Comparison of ENCODE assay signal across 8 mouse cellular contexts in genomic region chr7:19619004-19619801, GRCm38 (mm10). TPM values are rescaled to one million over a fixed set of nuclear protein-coding genes. Genes with fewer than 3 reads are reported as not detected.
DNase-seq lines count a peak whose midpoint lies in the region; ATAC-seq and TF ChIP-seq lines count a peak whose summit lies in the region.

No protein-coding gene starts in this region.

- no peak for TF ChIP-seq EP300 in ES-Bruce4 (IDR thresholded peaks at IDR 0.05; ENCODE audit: insufficient read depth, low read depth, low read length)
- TF ChIP-seq EP300 in heart, postnatal 0 days (IDR thresholded peaks at IDR 0.05; ENCODE audit: low read depth), result no peak

- WGBS in heart, postnatal 0 days, result 10% methylated on average over 35 of the region's 35 CpGs
- WGBS in liver, embryonic 15.5 days (ENCODE audit: insufficient replicate concordance), result 16% methylated on average over 35 of the region's 35 CpGs
- WGBS in neural tube, embryonic 11.5 days, result 8% methylated on average over 35 of the region's 35 CpGs

- ATAC-seq in erythroid progenitor cell, adult 5-6 weeks (replicated peaks; ENCODE audit: low FRiP score, poor library complexity, severe bottlenecking), result peak; percentile 80
- ATAC-seq in heart, postnatal 0 days (ENCODE audit: insufficient read depth, low read depth), result peak; percentile 75
- peak; percentile 38 for ATAC-seq in liver, embryonic 15.5 days (ENCODE audit: insufficient read depth)
- ATAC-seq in neural tube, embryonic 11.5 days (ENCODE audit: insufficient read depth, low FRiP score, low TSS enrichment), result peak; percentile 69

- peak; percentile 60 for DNase-seq in c-Kit-negative CD71-positive TER-119-positive erythroid progenitor cells, embryonic 14.5 days (ENCODE audit: low read depth, low spot score)
- peak; percentile 80 for DNase-seq in heart, postnatal 0 days (ENCODE audit: low spot score)
- DNase-seq in kidney, postnatal 36 days, result peak; percentile 80 to 88
- DNase-seq in neural tube, embryonic 11.5 days (ENCODE audit: low spot score), result peak; percentile 85

- no peak overlapping the region for H3K27ac ChIP-seq in ES-Bruce4 (ENCODE audit: insufficient read depth, low read length)
- H3K27ac ChIP-seq in heart, postnatal 0 days (ENCODE audit: low read depth), result no peak overlapping the region
- no peak overlapping the region for H3K27ac ChIP-seq in liver, embryonic 15.5 days (replicated peaks)
- H3K27ac ChIP-seq in neural tube, embryonic 11.5 days (ENCODE audit: low read depth, low read length), result 0 out of 2 replicates have a peak overlapping the region, but pooled peaks have one; percentile 34
- H3K27ac ChIP-seq in testis, adult 2 months (ENCODE audit: control insufficient read depth, insufficient read depth, low read depth, low read length), result no peak overlapping the region

- no peaks in the 10 kb centered on the region for H3K36me3 ChIP-seq in ES-Bruce4 (ENCODE audit: control insufficient read depth, insufficient read depth, low read length, poor library complexity, severe bottlenecking)
- H3K36me3 ChIP-seq in heart, postnatal 0 days (replicated peaks; ENCODE audit: control insufficient read depth, insufficient read depth, low read length), result 0 out of 2 replicates have a peak, but pooled peaks cover 6% of the 10 kb centered on the region
- H3K36me3 ChIP-seq in liver, embryonic 15.5 days (replicated peaks), result no peaks in the 10 kb centered on the region
- no peaks in the 10 kb centered on the region for H3K36me3 ChIP-seq in neural tube, embryonic 11.5 days (ENCODE audit: control insufficient read depth, insufficient read depth, low read length)
- H3K36me3 ChIP-seq in testis, adult 2 months (ENCODE audit: control insufficient read depth, insufficient read depth, low read length), result no peaks in the 10 kb centered on the region

- peak overlapping the region; percentile 25 for H3K4me2 ChIP-seq in heart, postnatal 0 days (ENCODE audit: low read depth, low read length)
- peak overlapping the region; percentile 61 for H3K4me2 ChIP-seq in liver, embryonic 15.5 days
- peak overlapping the region; percentile 46 for H3K4me2 ChIP-seq in neural tube, embryonic 11.5 days (ENCODE audit: low read depth)

- H3K27me3 ChIP-seq in ES-Bruce4 (ENCODE audit: control insufficient read depth, insufficient read depth, low read length, poor library complexity, severe bottlenecking), result no peaks in the 10 kb centered on the region
- no peaks in the 10 kb centered on the region for H3K27me3 ChIP-seq in heart, postnatal 0 days (ENCODE audit: control insufficient read depth, insufficient read depth, low read length)
- peaks cover 18% of the 10 kb centered on the region for H3K27me3 ChIP-seq in liver, embryonic 15.5 days
- peaks cover 3% of the 10 kb centered on the region; the same call in 1 of the 2 replicates for H3K27me3 ChIP-seq in neural tube, embryonic 11.5 days (ENCODE audit: control insufficient read depth, insufficient read depth, low read length)
- H3K27me3 ChIP-seq in testis, adult 2 months (ENCODE audit: control insufficient read depth, insufficient read depth, low read length), result no peaks in the 10 kb centered on the region

- H3K4me3 ChIP-seq in ES-Bruce4 (ENCODE audit: low read depth, low read length), result peak overlapping the region; percentile 53
- peak overlapping the region; percentile 2; the same call in 1 of the 2 replicates for H3K4me3 ChIP-seq in heart, postnatal 0 days (ENCODE audit: low read depth, low read length)
- peak overlapping the region; percentile 29 for H3K4me3 ChIP-seq in liver, embryonic 15.5 days (replicated peaks)
- H3K4me3 ChIP-seq in neural tube, embryonic 11.5 days (ENCODE audit: low read depth, low read length), result peak overlapping the region; percentile 31
- peak overlapping the region; percentile 56 for H3K4me3 ChIP-seq in testis, adult 2 months (ENCODE audit: control insufficient read depth, low read depth, low read length)

- no peak for TF ChIP-seq POLR2A in ES-Bruce4 (IDR thresholded peaks at IDR 0.05; ENCODE audit: insufficient read depth, low read length)
- no peak for TF ChIP-seq POLR2A in testis, adult 2 months (IDR thresholded peaks at IDR 0.05; ENCODE audit: control insufficient read depth, low read depth, low read length)

- TF ChIP-seq CTCF in ES-Bruce4 (IDR thresholded peaks at IDR 0.05; ENCODE audit: low read depth, low read length), result peak; percentile 77
- peak; percentile 88 for TF ChIP-seq CTCF in heart, postnatal 0 days (IDR thresholded peaks at IDR 0.05; ENCODE audit: low read depth)
- TF ChIP-seq CTCF in testis, adult 2 months (IDR thresholded peaks at IDR 0.05; ENCODE audit: control insufficient read depth, insufficient read depth, insufficient replicate concordance, low read depth, low read length), result peak; percentile 58; the same call in 1 of the 2 replicates

- peak overlapping the region; percentile 15 for H3K9ac ChIP-seq in ES-Bruce4 (ENCODE audit: low read depth, poor library complexity, severe bottlenecking)
- no peak overlapping the region for H3K9ac ChIP-seq in heart, postnatal 0 days (replicated peaks; ENCODE audit: low read depth, low read length)
- H3K9ac ChIP-seq in liver, embryonic 15.5 days, result no peak overlapping the region
- peak overlapping the region; percentile 54 for H3K9ac ChIP-seq in neural tube, embryonic 11.5 days (ENCODE audit: low read length)

- H3K9me3 ChIP-seq in ES-Bruce4 (replicated peaks; ENCODE audit: control insufficient read depth, insufficient read depth, low read length, poor library complexity, severe bottlenecking), result no peaks in the 10 kb centered on the region
- no peaks in the 10 kb centered on the region for H3K9me3 ChIP-seq in heart, postnatal 0 days (replicated peaks; ENCODE audit: control insufficient read depth, low read length)
- no peaks in the 10 kb centered on the region for H3K9me3 ChIP-seq in liver, embryonic 15.5 days (replicated peaks)
- no peaks in the 10 kb centered on the region for H3K9me3 ChIP-seq in neural tube, embryonic 11.5 days (ENCODE audit: control insufficient read depth, low read length)

- H3K4me1 ChIP-seq in ES-Bruce4 (ENCODE audit: control insufficient read depth, insufficient read depth, low read length), result no peaks in the 10 kb centered on the region
- no peaks in the 10 kb centered on the region for H3K4me1 ChIP-seq in heart, postnatal 0 days (ENCODE audit: control insufficient read depth, insufficient read depth)
- peaks cover 8% of the 10 kb centered on the region for H3K4me1 ChIP-seq in liver, embryonic 15.5 days (replicated peaks)
- H3K4me1 ChIP-seq in neural tube, embryonic 11.5 days (ENCODE audit: control insufficient read depth, insufficient read depth, low read length), result 0 out of 2 replicates have a peak, but pooled peaks cover 4% of the 10 kb centered on the region
- H3K4me1 ChIP-seq in testis, adult 2 months (ENCODE audit: control insufficient read depth, insufficient read depth, low read length), result peaks cover 4% of the 10 kb centered on the region

RNA-seq across cellular contexts. Expression of gene Relb, which starts 10.0 kb away (rescaled TPM):
- 11.7 and 11.9 TPM in 2 replicates for polyA plus RNA-seq in ES-Bruce4 (2011; ENCODE audit: insufficient read depth, insufficient read length, low read depth, missing spikeins)
- 1.7 and 3.2 TPM in 2 replicates for total RNA-seq in erythroid progenitor cell, adult 5-6 weeks (2015; ENCODE audit: low replicate concordance)
- 4.0 TPM in 1 of 2 replicates, not detected in the other for total RNA-seq in erythroid progenitor cell, adult 5-6 weeks (2017; ENCODE audit: low replicate concordance)
- total RNA-seq in heart, postnatal 0 days (2014; rRNA removed; ENCODE audit: low replicate concordance), result 9.0 and 11.7 TPM in 2 replicates
- polyA plus RNA-seq in heart, postnatal 0 days (2015; fragmentation: Nextera tagmentation; extraction: Ambion mirVana), result 6.5 and 7.2 TPM in 2 replicates
- polyA plus RNA-seq in liver, embryonic 15.5 days (2015; fragmentation: Nextera tagmentation; extraction: Ambion mirVana), result 1.7 TPM in 2 replicates
- 3.1 and 3.8 TPM in 2 replicates for polyA plus RNA-seq in neural tube, embryonic 11.5 days (2014; fragmentation: Nextera tagmentation; extraction: Ambion mirVana)
- 4.1 and 5.1 TPM in 2 replicates for polyA plus RNA-seq in testis, adult 2 months (2012; rRNA removed)

RNA-seq across cellular contexts. Expression of gene Clasrp, which starts 14.9 kb away (rescaled TPM):
- 52.3 and 57.4 TPM in 2 replicates for polyA plus RNA-seq in ES-Bruce4 (2011; ENCODE audit: insufficient read depth, insufficient read length, low read depth, missing spikeins)
- total RNA-seq in erythroid progenitor cell, adult 5-6 weeks (2015; ENCODE audit: low replicate concordance), result 12.3 and 14.3 TPM in 2 replicates
- total RNA-seq in erythroid progenitor cell, adult 5-6 weeks (2017; ENCODE audit: low replicate concordance), result 19.9 and 45.4 TPM in 2 replicates
- 18.9 and 75.2 TPM in 2 replicates for total RNA-seq in heart, postnatal 0 days (2014; rRNA removed; ENCODE audit: low replicate concordance)
- polyA plus RNA-seq in heart, postnatal 0 days (2015; fragmentation: Nextera tagmentation; extraction: Ambion mirVana), result 13.4 and 17.5 TPM in 2 replicates
- 12.2 and 13.4 TPM in 2 replicates for polyA plus RNA-seq in liver, embryonic 15.5 days (2015; fragmentation: Nextera tagmentation; extraction: Ambion mirVana)
- 48.0 and 53.5 TPM in 2 replicates for polyA plus RNA-seq in neural tube, embryonic 11.5 days (2014; fragmentation: Nextera tagmentation; extraction: Ambion mirVana)
- 93.7 and 99.3 TPM in 2 replicates for polyA plus RNA-seq in testis, adult 2 months (2012; rRNA removed)

RNA-seq across cellular contexts. Expression of gene Gemin7, which starts 41.8 kb away (rescaled TPM):
- polyA plus RNA-seq in ES-Bruce4 (2011; ENCODE audit: insufficient read depth, insufficient read length, low read depth, missing spikeins), result 25.2 and 30.5 TPM in 2 replicates
- 78.9 and 80.1 TPM in 2 replicates for total RNA-seq in erythroid progenitor cell, adult 5-6 weeks (2015; ENCODE audit: low replicate concordance)
- total RNA-seq in erythroid progenitor cell, adult 5-6 weeks (2017; ENCODE audit: low replicate concordance), result 19.6 and 26.4 TPM in 2 replicates
- total RNA-seq in heart, postnatal 0 days (2014; rRNA removed; ENCODE audit: low replicate concordance), result 63.2 and 67.3 TPM in 2 replicates
- polyA plus RNA-seq in heart, postnatal 0 days (2015; fragmentation: Nextera tagmentation; extraction: Ambion mirVana), result 114 and 115 TPM in 2 replicates
- polyA plus RNA-seq in liver, embryonic 15.5 days (2015; fragmentation: Nextera tagmentation; extraction: Ambion mirVana), result 79.6 and 90.9 TPM in 2 replicates
- 161 and 171 TPM in 2 replicates for polyA plus RNA-seq in neural tube, embryonic 11.5 days (2014; fragmentation: Nextera tagmentation; extraction: Ambion mirVana)
- 64.1 and 68.2 TPM in 2 replicates for polyA plus RNA-seq in testis, adult 2 months (2012; rRNA removed)

RNA-seq across cellular contexts. Expression of gene Zfp296, which starts 42.1 kb away (rescaled TPM):
- polyA plus RNA-seq in ES-Bruce4 (2011; ENCODE audit: insufficient read depth, insufficient read length, low read depth, missing spikeins), result 21.5 and 23.5 TPM in 2 replicates
- total RNA-seq in erythroid progenitor cell, adult 5-6 weeks (2015; ENCODE audit: low replicate concordance), result not detected in 2 replicates
- total RNA-seq in erythroid progenitor cell, adult 5-6 weeks (2017; ENCODE audit: low replicate concordance), result 1.7 TPM in 1 of 2 replicates, not detected in the other
- total RNA-seq in heart, postnatal 0 days (2014; rRNA removed; ENCODE audit: low replicate concordance), result 0.12 and 3.6 TPM in 2 replicates
- 0.12 and 0.15 TPM in 2 replicates for polyA plus RNA-seq in heart, postnatal 0 days (2015; fragmentation: Nextera tagmentation; extraction: Ambion mirVana)
- 0.60 and 0.81 TPM in 2 replicates for polyA plus RNA-seq in liver, embryonic 15.5 days (2015; fragmentation: Nextera tagmentation; extraction: Ambion mirVana)
- polyA plus RNA-seq in neural tube, embryonic 11.5 days (2014; fragmentation: Nextera tagmentation; extraction: Ambion mirVana), result 0.44 and 0.57 TPM in 2 replicates
- 7.0 and 10.5 TPM in 2 replicates for polyA plus RNA-seq in testis, adult 2 months (2012; rRNA removed)

RNA-seq across cellular contexts. Expression of gene Clptm1, which starts 45.6 kb away (rescaled TPM):
- 49.6 and 52.7 TPM in 2 replicates for polyA plus RNA-seq in ES-Bruce4 (2011; ENCODE audit: insufficient read depth, insufficient read length, low read depth, missing spikeins)
- total RNA-seq in erythroid progenitor cell, adult 5-6 weeks (2015; ENCODE audit: low replicate concordance), result 34.8 and 90.5 TPM in 2 replicates
- 34.0 and 34.3 TPM in 2 replicates for total RNA-seq in erythroid progenitor cell, adult 5-6 weeks (2017; ENCODE audit: low replicate concordance)
- 97.9 and 128 TPM in 2 replicates for total RNA-seq in heart, postnatal 0 days (2014; rRNA removed; ENCODE audit: low replicate concordance)
- 68.5 and 71.5 TPM in 2 replicates for polyA plus RNA-seq in heart, postnatal 0 days (2015; fragmentation: Nextera tagmentation; extraction: Ambion mirVana)
- polyA plus RNA-seq in liver, embryonic 15.5 days (2015; fragmentation: Nextera tagmentation; extraction: Ambion mirVana), result 48.3 and 48.8 TPM in 2 replicates
- 104 and 107 TPM in 2 replicates for polyA plus RNA-seq in neural tube, embryonic 11.5 days (2014; fragmentation: Nextera tagmentation; extraction: Ambion mirVana)
- polyA plus RNA-seq in testis, adult 2 months (2012; rRNA removed), result 81.1 and 85.6 TPM in 2 replicates

Comparison
In these comparisons a context has a peak if more than half of its experiments do, and no peak if none do; other contexts are left out.
1. H3K4me3 ChIP-seq: peak in every context shown above with its lines; median percentile 56 in testis, adult 2 months; 53 in ES-Bruce4; 31 in neural tube, embryonic 11.5 days; 29 in liver, embryonic 15.5 days; 2 in heart, postnatal 0 days.
2. H3K9ac ChIP-seq: peak in ES-Bruce4 (single experiment) and neural tube, embryonic 11.5 days (single experiment); none in heart, postnatal 0 days (single experiment) and liver, embryonic 15.5 days (single experiment).
3. Peak in every context shown above with its lines, with median percentiles within 50 percentile points of each other: CTCF ChIP-seq, DNase-seq, ATAC-seq and H3K4me2 ChIP-seq.